Mouse (Mus musculus) small intestine, adult 2 months (tissue): ENCODE measurements at regions not wholly inside any gene's neighbourhood (a gene's known extent, or its start where the extent isn't known, plus 50 kb on each side); places are given as distances from the start of the nearest gene placed in this dataset.

Experiments
- H3K27ac ChIP-seq: fragments of 200-500 bp; 2 replicates; pipeline ENCODE4 v1.5.1; 2012; ENCODE audit warnings: low read depth, low read length, control low read depth, inconsistent platforms; ENCODE audit not compliant: insufficient read depth
- H3K27me3 ChIP-seq: fragments of 200-500 bp; 2 replicates; pipeline ENCODE4 v1.6.1; 2012; ENCODE audit warnings: mild to moderate bottlenecking, moderate library complexity, low read length, inconsistent platforms; ENCODE audit not compliant: control insufficient read depth, insufficient read depth
- H3K36me3 ChIP-seq: fragments of 200-500 bp; 2 replicates; pipeline ENCODE4 v1.6.1; 2012; ENCODE audit warnings: mild to moderate bottlenecking, low read length, control low read depth, inconsistent platforms; ENCODE audit not compliant: control insufficient read depth, insufficient read depth
- H3K4me1 ChIP-seq: fragments of 200-500 bp; 2 replicates; pipeline ENCODE4 v1.6.1; 2012; ENCODE audit warnings: low read length, inconsistent platforms, mixed read lengths; ENCODE audit not compliant: control insufficient read depth, insufficient read depth, insufficient read length
- H3K4me3 ChIP-seq: fragments of 200-500 bp; 2 replicates; pipeline ENCODE4 v1.5.1; 2012; ENCODE audit warnings: low read depth, mild to moderate bottlenecking, control low read depth, inconsistent platforms, low read length, moderate library complexity
- CTCF ChIP-seq: fragments of 200-500 bp; IDR thresholded peaks from 2 replicates; pipeline ENCODE4 v1.5.1; 2012; ENCODE audit warnings: low read depth, mild to moderate bottlenecking, control low read depth, inconsistent platforms, low read length, moderate library complexity, mixed read lengths; ENCODE audit not compliant: insufficient replicate concordance, insufficient read length; ENCODE audit errors: extremely low read depth
- POLR2A ChIP-seq: fragments of 200-500 bp; IDR thresholded peaks from 2 replicates; pipeline ENCODE4 v1.6.1; 2012; ENCODE audit warnings: low read depth, mild to moderate bottlenecking, control low read depth, inconsistent platforms, low read length, moderate library complexity
- WGBS: fragments of 180-500 bp; shearing (Covaris S2); methylation state at CpG from one replicate; pipeline ENCODE4 v1.1.7; 2018; 5-methylcytosine and 5-hydroxymethylcytosine counted together

- Histone ChIP-seq H3K4me3 (no peak overlapping the region), H3K4me1 (no peaks in the 10 kb centered on the region), H3K27me3 (no peaks in the 10 kb centered on the region), H3K36me3 (no peaks in the 10 kb centered on the region), H3K27ac (no peak overlapping the region)
- WGBS, result 83% methylated on average over 1 of the region's 1 CpGs
- TF ChIP-seq POLR2A (no peak), CTCF (no peak)
These were observed 63.8 kb upstream of the P3h2 start for GRCm38 (mm10) chr16:26169382-26169781.

- no peak overlapping the region for H3K27ac ChIP-seq
- H3K27me3 ChIP-seq, result no peaks in the 10 kb centered on the region
- 89% methylated on average over 2 of the region's 2 CpGs for WGBS
- H3K36me3 ChIP-seq, result no peaks in the 10 kb centered on the region
- no peaks in the 10 kb centered on the region for H3K4me1 ChIP-seq
- no peak overlapping the region for H3K4me3 ChIP-seq
- TF ChIP-seq POLR2A (no peak), CTCF (no peak)
These were observed 62.6 kb upstream of the P3h2 start for GRCm38 (mm10) chr16:26168216-26168615.

- TF ChIP-seq POLR2A, result no peak
- TF ChIP-seq CTCF, result no peak
- Histone ChIP-seq H3K36me3 (no peaks in the 10 kb centered on the region), H3K4me3 (no peak overlapping the region), H3K27me3 (no peaks in the 10 kb centered on the region), H3K4me1 (no peaks in the 10 kb centered on the region), H3K27ac (no peak overlapping the region)
- WGBS, result 38% methylated on average over 4 of the region's 4 CpGs
These were observed 58.5 kb upstream of the P3h2 start for GRCm38 (mm10) chr16:26164066-26164465.

GRCm38 (mm10) chr16:26163401-26163800 lies 57.8 kb upstream of the P3h2 start:
- Histone ChIP-seq H3K4me3 (no peak overlapping the region), H3K4me1 (no peaks in the 10 kb centered on the region), H3K27me3 (no peaks in the 10 kb centered on the region), H3K27ac (no peak overlapping the region), H3K36me3 (no peaks in the 10 kb centered on the region)
- WGBS, result 60% methylated on average over 2 of the region's 2 CpGs
- no peak for TF ChIP-seq CTCF
- TF ChIP-seq POLR2A, result no peak

GRCm38 (mm10) chr16:26157606-26158005 lies 52.0 kb upstream of the P3h2 start:
- H3K27me3 ChIP-seq, result no peaks in the 10 kb centered on the region
- no peak overlapping the region for H3K27ac ChIP-seq
- TF ChIP-seq POLR2A (no peak), CTCF (no peak)
- 84% methylated on average over 5 of the region's 5 CpGs for WGBS
- H3K36me3 ChIP-seq, result no peaks in the 10 kb centered on the region
- H3K4me3 ChIP-seq, result no peak overlapping the region
- no peaks in the 10 kb centered on the region for H3K4me1 ChIP-seq
